Mouse (Mus musculus): Measurements from ENCODE around the gene Traf7.

Gene Traf7

DNA sequence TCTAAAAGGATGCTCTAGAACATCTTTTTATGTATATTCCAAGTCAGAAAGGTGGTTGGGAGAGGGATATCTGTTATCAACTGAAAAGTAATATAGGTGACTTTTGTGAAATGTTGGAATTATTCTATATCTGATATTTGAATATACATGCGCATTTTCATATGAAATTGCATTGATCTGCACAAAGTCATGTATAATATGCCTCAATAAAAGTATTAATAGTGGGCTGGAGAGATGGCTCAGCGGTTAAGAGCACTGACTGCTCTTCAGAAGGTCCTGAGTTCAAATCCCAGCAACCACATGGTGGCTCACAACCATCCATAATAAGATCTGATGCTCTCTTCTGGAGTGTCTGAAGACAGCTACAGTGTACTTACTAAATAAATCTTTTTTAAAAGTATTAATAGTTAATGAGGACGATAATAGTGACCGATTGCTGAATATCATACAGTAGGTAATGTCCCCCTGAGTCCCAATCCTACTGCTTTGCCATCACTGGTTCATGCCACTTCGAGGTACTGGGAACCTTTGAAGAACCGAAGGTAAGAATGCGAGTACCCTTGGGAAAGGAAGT is 58.3 kb downstream of the Traf7 start:
- ChIA-PET CTCF (interaction anchor here in 3 of 4 experiments (0.6 to 2.5 kb wide), 7 partner anchors 8 to 346 kb away, joined by 3 to 45 read pairs (median 3); partner anchors contain the start of genes Mlst8 (in 1 of the 3) and Traf7 (in 1 of the 3)), POLR2A (interaction anchor here (0.7 to 24.5 kb wide), 40 partner anchors 8 to 267 kb away, joined by 3 to 396 read pairs (median 4); partner anchors contain the start of genes Mlst8 (in 3 of the 4), Traf7 (in 3 of the 4), Pkd1 (in 2 of the 4) and Zfp598 (in 2 of the 4))

DNA sequence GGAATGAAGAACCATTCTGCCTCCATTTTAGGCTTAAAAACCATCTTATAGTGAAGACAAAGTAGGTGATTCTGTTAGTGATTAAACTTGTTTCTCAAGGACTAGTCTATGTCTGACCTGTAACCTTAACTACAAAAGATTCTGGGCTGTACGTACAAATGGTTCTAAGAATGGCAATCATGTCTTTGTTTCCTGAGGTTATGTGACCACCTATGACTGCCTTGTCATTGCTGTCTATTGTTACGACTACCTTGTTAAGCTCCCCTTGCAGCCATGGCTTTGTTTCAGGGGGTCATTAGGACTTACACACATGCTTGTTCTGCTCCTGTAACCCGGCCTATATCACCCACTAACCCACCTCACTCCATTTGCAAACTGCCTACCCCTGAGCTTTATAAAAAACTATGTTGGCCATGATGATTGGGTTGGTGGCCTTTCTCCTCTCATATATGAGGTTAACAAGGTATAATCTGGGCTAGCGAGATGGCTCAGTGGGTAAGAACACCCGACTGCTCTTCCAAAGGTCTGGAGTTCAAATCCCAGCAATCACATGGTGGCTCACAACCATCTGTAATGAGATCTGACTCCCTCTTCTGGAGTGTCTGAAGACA is 59.0 kb downstream of the Traf7 start:
- ChIA-PET CTCF (interaction anchor here in 3 of 4 experiments (0.6 to 1.0 kb wide), 3 partner anchors 11 to 346 kb away, joined by 3 to 4 read pairs (median 3); partner anchors contain the start of gene Traf7 (in 1 of the 3)), POLR2A (interaction anchor here in 3 of 4 experiments (0.9 to 24.5 kb wide), 18 partner anchors 9 to 317 kb away, joined by 3 to 396 read pairs (median 4); partner anchors contain the start of genes Mlst8 (in 3 of the 3), Traf7 (in 3 of the 3), Ccnf (in 1 of the 3) and Rab26 (in 1 of the 3))

DNA sequence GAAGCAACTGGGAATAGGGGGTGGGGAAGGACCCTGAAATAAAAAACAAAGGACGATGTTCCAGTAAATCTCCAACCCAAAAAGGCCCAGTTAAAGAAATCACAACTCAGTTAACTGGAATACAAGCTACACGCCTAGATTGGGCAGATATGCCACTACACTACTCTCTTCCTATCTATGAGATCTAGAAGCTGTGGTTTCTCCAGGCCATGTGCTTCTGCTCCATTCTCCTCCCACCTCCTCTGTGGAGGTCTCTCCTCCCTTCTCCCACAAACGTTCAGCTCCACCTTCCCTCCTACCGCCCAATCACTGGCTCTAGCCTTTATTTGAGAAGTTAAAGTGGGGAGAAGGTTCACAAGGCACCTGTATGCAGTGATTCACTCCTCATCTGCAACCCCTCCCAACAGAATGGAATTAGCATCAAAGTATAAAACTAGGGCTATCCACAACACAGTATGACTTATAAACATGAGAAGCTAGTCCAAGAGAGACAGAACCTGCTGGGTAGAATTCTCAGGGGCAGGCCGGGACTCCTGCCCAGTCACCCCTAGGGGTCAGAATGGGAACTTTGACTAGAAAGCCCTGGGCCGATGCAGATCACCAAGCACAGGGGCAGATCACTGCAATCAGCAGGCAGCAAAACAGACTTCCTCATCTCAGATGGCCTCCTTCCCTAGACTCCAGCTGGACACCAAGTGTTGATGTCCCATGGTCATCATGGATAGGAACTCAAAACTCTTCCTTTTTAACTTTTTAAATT is 64.2 kb downstream of the Traf7 start:
- ChIA-PET CTCF (interaction anchor here (0.6 to 1.5 kb wide), 11 partner anchors 9 to 361 kb away, joined by 3 to 8 read pairs (median 3); partner anchors contain the start of gene Mlst8 (in 1 of the 4)), POLR2A (interaction anchor here in 3 of 4 experiments (0.8 to 3.0 kb wide), 25 partner anchors 8 to 253 kb away, joined by 3 to 23 read pairs (median 5); partner anchors contain the start of genes Traf7 (in 3 of the 3), Mlst8 (in 2 of the 3), Bricd5 (in 1 of the 3) and Nthl1 (in 1 of the 3))

DNA sequence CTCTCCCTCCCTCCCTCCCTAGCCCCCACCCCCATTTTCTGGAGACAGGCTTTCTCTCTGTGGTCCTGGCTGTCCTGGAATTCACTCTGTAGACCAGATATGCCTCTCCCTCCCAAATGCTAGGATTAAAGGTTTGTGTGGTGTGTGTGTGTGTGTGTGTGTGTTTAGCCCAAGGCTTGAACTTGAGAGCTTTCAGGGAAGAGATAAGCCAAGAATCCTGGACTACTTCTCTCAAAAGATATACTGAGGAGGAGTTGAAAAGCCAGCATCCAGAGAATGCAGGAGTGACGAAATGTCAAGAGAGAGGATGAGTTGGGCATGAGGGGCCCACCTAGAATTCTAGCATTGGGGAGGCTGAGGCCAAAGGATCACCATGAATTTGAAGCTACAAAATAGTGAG is 64.8 kb downstream of the Traf7 start:
- CTCF ChIA-PET = interaction anchor here in 3 of 4 experiments (0.6 to 1.5 kb wide), 7 partner anchors 16 to 204 kb away, joined by 3 to 8 read pairs (median 3); partner anchors contain the start of gene Mlst8 (in 1 of the 3)
- POLR2A ChIA-PET = interaction anchor here in 3 of 4 experiments (0.8 to 3.0 kb wide), 23 partner anchors 8 to 228 kb away, joined by 3 to 23 read pairs (median 5); partner anchors contain the start of genes Mlst8 (in 2 of the 3), Traf7 (in 2 of the 3), Bricd5 (in 1 of the 3) and Nthl1 (in 1 of the 3)

DNA sequence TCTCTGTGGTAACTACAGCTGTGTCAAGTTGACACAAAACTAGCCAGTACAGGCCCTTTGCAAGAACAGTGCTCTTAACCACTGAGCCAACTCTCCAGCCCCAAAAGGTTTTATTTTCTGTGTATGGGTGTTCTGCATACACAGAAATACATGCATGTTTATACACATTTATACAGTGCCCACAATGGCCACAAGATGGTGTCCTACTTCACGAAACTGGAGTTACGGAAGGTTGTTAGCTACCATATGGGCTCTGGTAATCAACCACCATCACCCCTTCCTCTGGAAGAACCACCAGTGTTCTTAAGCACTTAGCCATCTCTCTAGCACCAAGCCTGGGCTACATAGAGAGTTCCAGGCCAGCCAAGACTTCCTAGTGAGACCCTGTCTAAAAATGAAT is 66.2 kb downstream of the Traf7 start:
- ChIA-PET CTCF (interaction anchor here in 3 of 4 experiments (0.6 to 1.2 kb wide), 12 partner anchors 9 to 379 kb away, joined by 3 to 8 read pairs (median 3); partner anchors contain the start of genes Mlst8 (in 2 of the 3), E4f1 (in 1 of the 3), Pgp (in 1 of the 3) and Traf7 (in 1 of the 3)), POLR2A (interaction anchor here in 2 of 4 experiments (0.8 to 3.0 kb wide), 7 partner anchors 8 to 66 kb away, joined by 3 to 23 read pairs (median 4); partner anchors contain the start of genes E4f1 (in 2 of the 2), Pgp (in 2 of the 2), Traf7 (in 2 of the 2) and Mlst8 (in 1 of the 2))

Measured in embryonic stem cell, embryonic (primary cell).